ENCODE assay signal across 20 mouse cellular contexts in genomic region chr4:106958561-106958960, GRCm38 (mm10). TPM values are rescaled to one million over a fixed set of nuclear protein-coding genes. Genes with fewer than 3 reads are reported as not detected.
A peak's percentile ranks its signal among the peaks of the same experiment; 100 is the strongest.
DNase-seq lines count a peak whose midpoint lies in the region; ATAC-seq and TF ChIP-seq lines count a peak whose summit lies in the region.
"Had no signal": no experiment of that assay in that cellular context is flagged by ENCODE, and none has a peak within 500 bp of the region (broad histone marks: within the 10 kb centered on the region; RNA-seq: fewer than 3 reads in every experiment).

No protein-coding gene starts in this region.

- intact Hi-C loops in gastrocnemius, adult 2 months (cut with DNase I) = loop anchor here (5.0 kb wide), 1 partner anchor 36 kb away; no protein-coding TSS in a partner anchor

- no peak overlapping the region for H3K4me3 ChIP-seq in gastrocnemius, adult 2 months
- H3K4me3 ChIP-seq in limb, embryonic 11.5 days (ENCODE audit: low read depth, low read length) = no peak overlapping the region
- H3K4me3 ChIP-seq in limb, embryonic 10.5 days = no peak overlapping the region
- peak overlapping the region in 2 of 3 experiments; percentile 4 to 15 for H3K4me3 ChIP-seq in CH12.LX (replicated peaks in 1 of 3; ENCODE audit: low read depth in 2 of 3, low read length in 2 of 3, poor library complexity in 1 of 3)
- H3K4me3 ChIP-seq in limb, embryonic 12.5 days (replicated peaks) = no peak overlapping the region
- H3K4me3 ChIP-seq in thymus, adult 2 months (ENCODE audit: control insufficient read depth, insufficient read depth, low read length) = no peak overlapping the region
- H3K4me3 ChIP-seq: embryonic facial prominence, embryonic 12.5 days; erythroblast, embryonic 14.5 days; heart, embryonic 13.5 days; hindbrain, embryonic 13.5 days; megakaryocyte, embryonic 14.5 days; midbrain, embryonic 15.5 days had no signal

- H3K9ac ChIP-seq in limb, embryonic 11.5 days (ENCODE audit: low read length) = no peak overlapping the region
- no peak overlapping the region for H3K9ac ChIP-seq in CH12.LX (ENCODE audit: insufficient read depth, low read depth)
- no peak overlapping the region for H3K9ac ChIP-seq in limb, embryonic 12.5 days (replicated peaks)
- H3K9ac ChIP-seq: embryonic facial prominence, embryonic 12.5 days; forebrain, postnatal 0 days; heart, embryonic 13.5 days; hindbrain, embryonic 13.5 days; midbrain, embryonic 15.5 days had no signal

- no peak for DNase-seq in gastrocnemius, adult 2 months
- DNase-seq in gastrocnemius, adult 8-10 months (ENCODE audit: low spot score in 2 of 2) = no peak
- DNase-seq in limb, embryonic 11.5 days (ENCODE audit: low spot score) = no peak
- DNase-seq in limb, embryonic 10.5 days (ENCODE audit: low spot score) = no peak
- DNase-seq in CH12.LX (ENCODE audit: extremely low read depth) = no peak
- no peak for DNase-seq in thymus, adult 2 months
- DNase-seq in gastrocnemius, postnatal 25 days = no peak
- DNase-seq: adrenal gland, postnatal 14 days; cerebellum, postnatal 10 days; forebrain, postnatal 0 days; lung, adult 18-20 months; lung, postnatal 14 days; retina, postnatal 1 day had no signal

- peaks cover 11% of the 10 kb centered on the region; the same call in 1 of the 2 replicates for H3K36me3 ChIP-seq in limb, embryonic 11.5 days (ENCODE audit: control insufficient read depth, insufficient read depth, low read length)
- peaks cover 82% of the 10 kb centered on the region for H3K36me3 ChIP-seq in limb, embryonic 10.5 days
- peaks cover 15 to 86% of the 10 kb centered on the region in 2 experiments for H3K36me3 ChIP-seq in CH12.LX (replicated peaks in 1 of 2; ENCODE audit: control insufficient read depth in 1 of 2, insufficient read depth in 1 of 2, low read length in 1 of 2)
- peaks cover 37% of the 10 kb centered on the region for H3K36me3 ChIP-seq in limb, embryonic 12.5 days
- no peaks in the 10 kb centered on the region for H3K36me3 ChIP-seq in thymus, adult 2 months (ENCODE audit: control insufficient read depth, insufficient read depth, low read length)
- H3K36me3 ChIP-seq: heart, embryonic 13.5 days; midbrain, embryonic 15.5 days had no signal

- no peaks in the 10 kb centered on the region for H3K27me3 ChIP-seq in limb, embryonic 11.5 days (ENCODE audit: control insufficient read depth, insufficient read depth, low read length)
- H3K27me3 ChIP-seq in limb, embryonic 10.5 days (ENCODE audit: low read depth, poor library complexity, severe bottlenecking) = no peaks in the 10 kb centered on the region
- H3K27me3 ChIP-seq in CH12.LX (replicated peaks) = no peaks in the 10 kb centered on the region
- no peaks in the 10 kb centered on the region for H3K27me3 ChIP-seq in limb, embryonic 12.5 days
- no peaks in the 10 kb centered on the region for H3K27me3 ChIP-seq in thymus, adult 2 months (ENCODE audit: control insufficient read depth, insufficient read depth, low read length)
- H3K27me3 ChIP-seq: embryonic facial prominence, embryonic 12.5 days; heart, embryonic 13.5 days; hindbrain, embryonic 13.5 days; megakaryocyte, embryonic 14.5 days; midbrain, embryonic 15.5 days had no signal

- H3K4me2 ChIP-seq in limb, embryonic 11.5 days (ENCODE audit: low read depth, severe bottlenecking) = no peak overlapping the region
- no peak overlapping the region for H3K4me2 ChIP-seq in CH12.LX (ENCODE audit: insufficient read depth, low read depth, poor library complexity, severe bottlenecking)
- no peak overlapping the region for H3K4me2 ChIP-seq in limb, embryonic 12.5 days
- H3K4me2 ChIP-seq: embryonic facial prominence, embryonic 12.5 days; heart, embryonic 13.5 days; hindbrain, embryonic 13.5 days; midbrain, embryonic 15.5 days had no signal

- dilution Hi-C loops in CH12.LX (cut with MboI; ENCODE audit: extremely low pct_ligation_motif_present, extremely low pct_unique_long_range_greater_than_20kb, low sequenced_read_pairs) = no loop called here

- TF ChIP-seq POLR2A in CH12.LX (IDR thresholded peaks at IDR 0.05; ENCODE audit: low read depth, low read length) = no peak
- no peak for TF ChIP-seq POLR2A in thymus, adult 2 months (IDR thresholded peaks at IDR 0.05; ENCODE audit: control insufficient read depth, extremely low read depth, insufficient read depth, low read length, poor library complexity)

- no peak for ATAC-seq in limb, embryonic 11.5 days (ENCODE audit: insufficient number of reproducible peaks, low FRiP score, low TSS enrichment, low read depth)
- ATAC-seq in limb, embryonic 12.5 days (ENCODE audit: insufficient number of reproducible peaks, insufficient read depth, low FRiP score, low TSS enrichment, low read depth) = no peak
- ATAC-seq: forebrain, postnatal 0 days; midbrain, embryonic 15.5 days had no signal

- no peaks in the 10 kb centered on the region for H3K9me3 ChIP-seq in limb, embryonic 11.5 days (ENCODE audit: control insufficient read depth, low read length)
- H3K9me3 ChIP-seq in limb, embryonic 10.5 days (replicated peaks) = no peaks in the 10 kb centered on the region
- no peaks in the 10 kb centered on the region for H3K9me3 ChIP-seq in CH12.LX (replicated peaks; ENCODE audit: low read length)
- H3K9me3 ChIP-seq in limb, embryonic 12.5 days = no peaks in the 10 kb centered on the region
- H3K9me3 ChIP-seq: embryonic facial prominence, embryonic 12.5 days; heart, embryonic 13.5 days; hindbrain, embryonic 13.5 days; megakaryocyte, embryonic 14.5 days; midbrain, embryonic 15.5 days had no signal

- H3K4me1 ChIP-seq in limb, embryonic 11.5 days (ENCODE audit: control insufficient read depth, insufficient read depth, low read length) = peaks cover 33% of the 10 kb centered on the region
- H3K4me1 ChIP-seq in limb, embryonic 10.5 days = peaks cover 83% of the 10 kb centered on the region
- peaks cover 18 to 73% of the 10 kb centered on the region in 2 experiments for H3K4me1 ChIP-seq in CH12.LX (ENCODE audit: control insufficient read depth in 1 of 2, insufficient read depth in 2 of 2)
- H3K4me1 ChIP-seq in limb, embryonic 12.5 days (replicated peaks) = peaks cover 89% of the 10 kb centered on the region
- peaks cover 36% of the 10 kb centered on the region for H3K4me1 ChIP-seq in thymus, adult 2 months (replicated peaks; ENCODE audit: control insufficient read depth, insufficient read depth, low read length)

- TF ChIP-seq CTCF in gastrocnemius, adult 2 months (IDR thresholded peaks at IDR 0.05) = no peak
- no peak for TF ChIP-seq CTCF in CH12.LX (conservative IDR thresholded peaks at IDR 0.05 in 1 of 2, IDR thresholded peaks at IDR 0.05 in 1 of 2; ENCODE audit: low read depth in 2 of 2, low read length in 2 of 2)
- TF ChIP-seq CTCF in thymus, adult 2 months (IDR thresholded peaks at IDR 0.05; ENCODE audit: borderline replicate concordance, control insufficient read depth, extremely low read depth, insufficient read depth, low read length, poor library complexity) = no peak

- WGBS in limb, embryonic 11.5 days = 86% methylated on average over 3 of the region's 3 CpGs
- WGBS in limb, embryonic 10.5 days = 79% methylated on average over 3 of the region's 3 CpGs
- WGBS in limb, embryonic 12.5 days = 83% methylated on average over 3 of the region's 3 CpGs
- 91% methylated on average over 3 of the region's 3 CpGs for WGBS in thymus, adult 2 months

- H3K27ac ChIP-seq in gastrocnemius, adult 2 months = peak overlapping the region; percentile 21; the same call in 1 of the 2 replicates
- H3K27ac ChIP-seq in limb, embryonic 11.5 days (replicated peaks; ENCODE audit: low read depth, low read length) = 0 out of 2 replicates have a peak overlapping the region, but pooled peaks have one; percentile 14
- no peak overlapping the region for H3K27ac ChIP-seq in limb, embryonic 10.5 days
- no peak overlapping the region for H3K27ac ChIP-seq in CH12.LX (ENCODE audit: insufficient read depth, low read depth)
- peak overlapping the region; percentile 2; the same call in 1 of the 2 replicates for H3K27ac ChIP-seq in limb, embryonic 12.5 days
- H3K27ac ChIP-seq in thymus, adult 2 months (ENCODE audit: control insufficient read depth, insufficient read depth, low read length) = no peak overlapping the region
- H3K27ac ChIP-seq: embryonic facial prominence, embryonic 12.5 days; heart, embryonic 13.5 days; hindbrain, embryonic 13.5 days; midbrain, embryonic 15.5 days had no signal

- TF ChIP-seq RAD21 in CH12.LX (IDR thresholded peaks at IDR 0.05; ENCODE audit: low read depth, low read length) = no peak

- no peaks in the 10 kb centered on the region; the same call in 1 of the 2 replicates for H3K79me2 ChIP-seq in CH12.LX (replicated peaks; ENCODE audit: control insufficient read depth, extremely low read depth, insufficient read depth, poor library complexity, severe bottlenecking)

- in situ Hi-C loops in CH12.LX (cut with MboI; ENCODE audit: low pct_ligation_motif_present, low pct_unique_long_range_greater_than_20kb, low sequenced_read_pairs) = no loop called here

- no peak for TF ChIP-seq EP300 in CH12.LX (IDR thresholded peaks at IDR 0.05; ENCODE audit: low read length)

TF ChIP-seq in CH12.LX, 34 proteins besides CTCF, POLR2A, EP300 and RAD21:
- TF ChIP-seq USF2 (conservative IDR thresholded peaks at IDR 0.05; ENCODE audit: low read depth, low read length) (no peak), RCOR1 (conservative IDR thresholded peaks at IDR 0.05; ENCODE audit: low read depth, low read length) (no peak), SIN3A (IDR thresholded peaks at IDR 0.05; ENCODE audit: low read length) (no peak), ZKSCAN1 (IDR thresholded peaks at IDR 0.05; ENCODE audit: borderline replicate concordance, low read depth, low read length) (no peak), CHD2 (IDR thresholded peaks at IDR 0.05; ENCODE audit: low read length) (no peak), ZC3H11A (IDR thresholded peaks at IDR 0.05; ENCODE audit: low read depth, low read length) (no peak), MAFK (IDR thresholded peaks at IDR 0.05; ENCODE audit: insufficient replicate concordance, low read length) (no peak), KAT2A (IDR thresholded peaks at IDR 0.05; ENCODE audit: insufficient replicate concordance, low read length) (no peak)

RNA-seq across cellular contexts. Expression of gene Ssbp3, which starts 48.1 kb away (rescaled TPM):
- total RNA-seq in gastrocnemius, adult 2 months (2021) = 10 to 100 TPM; 23.7 to 30.0 TPM
- total RNA-seq in gastrocnemius, adult 8-10 months (2022) = 10 to 100 TPM; 24.0 to 27.1 (median 25.8) TPM
- 179 and 186 TPM in 2 replicates for polyA plus RNA-seq in limb, embryonic 11.5 days (2014; fragmentation: Nextera tagmentation; extraction: Ambion mirVana)
- 225 and 250 TPM in 2 replicates for polyA plus RNA-seq in limb, embryonic 10.5 days (2016; fragmentation: Nextera tagmentation; extraction: Ambion mirVana)
- total RNA-seq in CH12.LX (2012; rRNA removed) (32.4 and 34.2 TPM in 2 replicates), CH12.LX (2014; rRNA removed) (76.2 and 76.5 TPM in 2 replicates)
- 125 and 129 TPM in 2 replicates for polyA plus RNA-seq in CH12.LX (2012; ENCODE audit: insufficient read length, low read depth)
- 278 and 295 TPM in 2 replicates for polyA plus RNA-seq in limb, embryonic 12.5 days (2016; fragmentation: Nextera tagmentation; extraction: Ambion mirVana)
- polyA plus RNA-seq in thymus, adult 2 months (2012; rRNA removed) = 130 and 147 TPM in 2 replicates
- 10 to 100 TPM; 18.7 to 19.5 TPM for total RNA-seq in gastrocnemius, postnatal 25 days (2021)

Comparison
In these comparisons a context has a peak if more than half of its experiments do, and no peak if none do; other contexts are left out.
1. H3K27ac ChIP-seq: peak in gastrocnemius, adult 2 months (single experiment), limb, embryonic 11.5 days (single experiment) and limb, embryonic 12.5 days (single experiment); none in limb, embryonic 10.5 days (single experiment), CH12.LX (single experiment) and thymus, adult 2 months (single experiment).
2. H3K4me3 ChIP-seq: peak in CH12.LX (2 of 3); none in gastrocnemius, adult 2 months (single experiment), limb, embryonic 11.5 days (single experiment), limb, embryonic 10.5 days (single experiment), limb, embryonic 12.5 days (single experiment) and thymus, adult 2 months (single experiment).